Mouse (Mus musculus): Measurements from ENCODE around the gene Tomm34. TPM values are rescaled to one million over a fixed set of nuclear protein-coding genes. Genes with fewer than 3 reads are reported as not detected.

Gene Tomm34
- polyA plus RNA-seq (2012; rRNA removed), result 31.0 and 34.1 TPM in 2 replicates

DNA sequence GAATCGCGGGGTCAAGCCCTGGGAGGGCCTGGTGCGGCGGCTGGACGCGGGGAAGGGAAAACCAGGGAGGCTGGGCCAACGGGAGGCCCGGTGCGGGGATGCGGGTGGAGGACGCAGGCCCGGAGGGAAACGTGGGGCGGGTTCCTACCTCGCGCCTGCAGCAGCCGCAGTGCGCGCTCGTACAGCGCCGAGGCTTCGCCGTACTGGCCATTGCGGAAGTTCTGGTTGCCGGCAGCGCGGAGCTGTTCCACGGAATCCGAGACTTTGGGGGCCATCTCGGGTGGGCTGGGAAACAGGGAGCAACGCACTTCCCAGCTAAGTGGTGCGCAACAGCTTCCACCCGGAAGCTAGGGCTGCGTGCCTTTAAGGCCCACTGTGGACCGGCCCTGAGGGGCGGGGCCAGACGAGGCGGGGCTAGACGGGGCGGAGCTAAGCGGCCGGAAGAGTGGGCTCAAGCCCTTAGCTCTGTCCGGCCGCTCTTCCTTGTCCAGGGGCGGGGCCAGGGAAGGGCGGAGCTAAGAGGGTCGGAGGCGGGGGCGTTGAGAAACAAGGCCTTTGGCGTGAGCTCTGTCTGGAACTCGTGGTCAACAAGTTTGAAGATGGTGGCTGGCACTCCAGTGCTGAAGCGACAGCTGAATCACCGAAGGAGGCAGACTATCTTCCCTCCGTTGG is at the start of gene Tomm34:
Gene Tomm34, minus strand, starts transcription at position 405 of the 672 bp plus-strand sequence.
- Histone ChIP-seq H3K27ac (ENCODE audit: insufficient read depth, low read depth, low read length) (peak within 1 kb of the TSS; percentile 49; the same call in 1 of the 2 replicates), H3K27me3 (replicated peaks; ENCODE audit: control insufficient read depth, insufficient read depth, low read length) (no peaks in the 10 kb centered on the region), H3K36me3 (ENCODE audit: control insufficient read depth, insufficient read depth, low read length) (no peaks in the 10 kb centered on the region), H3K4me1 (ENCODE audit: control insufficient read depth, insufficient read depth, low read length) (no peaks in the 10 kb centered on the region; the same call in 1 of the 2 replicates), H3K4me3 (ENCODE audit: insufficient read depth, low read depth, low read length) (peak within 1 kb of the TSS; percentile 86)
- DNase-seq, result peak; percentile 98
- under 1% methylated on average over 55 of the region's 55 CpGs for WGBS
- TF ChIP-seq CTCF (conservative IDR thresholded peaks at IDR 0.05; ENCODE audit: insufficient read depth, insufficient read length, low read depth, low read length), result no peak
- TF ChIP-seq POLR2A (IDR thresholded peaks at IDR 0.05; ENCODE audit: low read depth, low read length), result peak; percentile 97

DNA sequence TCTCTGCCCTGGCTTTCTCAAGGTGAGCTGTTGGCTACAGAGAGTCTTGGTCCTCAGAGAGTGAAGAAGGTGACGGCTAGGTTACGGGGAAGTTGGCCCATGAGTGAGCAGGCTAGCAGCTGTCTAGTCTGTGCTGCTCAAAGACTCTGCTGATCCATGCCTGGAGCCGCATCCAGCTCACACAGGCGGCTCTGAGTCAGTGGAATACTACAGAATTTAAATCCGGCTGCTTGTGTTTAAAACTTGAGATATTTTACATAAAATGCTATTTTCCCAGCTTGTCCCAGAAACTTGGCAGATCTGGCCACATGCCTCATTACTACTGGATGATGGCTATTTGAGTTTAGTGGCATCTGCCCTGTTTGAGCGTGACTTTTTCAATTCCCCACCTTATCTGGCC is 48.5 kb upstream of the Tomm34 start:
- Histone ChIP-seq H3K4me3 (ENCODE audit: insufficient read depth, low read depth, low read length) (no peak overlapping the region), H3K36me3 (ENCODE audit: control insufficient read depth, insufficient read depth, low read length) (no peaks in the 10 kb centered on the region; the same call in 1 of the 2 replicates), H3K27me3 (replicated peaks; ENCODE audit: control insufficient read depth, insufficient read depth, low read length) (no peaks in the 10 kb centered on the region), H3K4me1 (ENCODE audit: control insufficient read depth, insufficient read depth, low read length) (no peaks in the 10 kb centered on the region), H3K27ac (ENCODE audit: insufficient read depth, low read depth, low read length) (no peak overlapping the region)
- 95% methylated on average over 6 of the region's 6 CpGs for WGBS
- TF ChIP-seq CTCF (conservative IDR thresholded peaks at IDR 0.05; ENCODE audit: insufficient read depth, insufficient read length, low read depth, low read length), result no peak
- no peak for TF ChIP-seq POLR2A (IDR thresholded peaks at IDR 0.05; ENCODE audit: low read depth, low read length)
- no peak for DNase-seq

- Histone ChIP-seq H3K36me3 (ENCODE audit: control insufficient read depth, insufficient read depth, low read length) (no peaks in the 10 kb centered on the region; the same call in 1 of the 2 replicates), H3K4me3 (ENCODE audit: insufficient read depth, low read depth, low read length) (no peak overlapping the region), H3K27ac (ENCODE audit: insufficient read depth, low read depth, low read length) (no peak overlapping the region), H3K27me3 (replicated peaks; ENCODE audit: control insufficient read depth, insufficient read depth, low read length) (no peaks in the 10 kb centered on the region), H3K4me1 (ENCODE audit: control insufficient read depth, insufficient read depth, low read length) (no peaks in the 10 kb centered on the region)
- DNase-seq, result no peak
- TF ChIP-seq POLR2A (IDR thresholded peaks at IDR 0.05; ENCODE audit: low read depth, low read length) (no peak), CTCF (conservative IDR thresholded peaks at IDR 0.05; ENCODE audit: insufficient read depth, insufficient read length, low read depth, low read length) (no peak)
- WGBS, result 89% methylated on average over 10 of the region's 10 CpGs
Observed at GRCm38 (mm10) chr2:164115531-164115930, 44.6 kb upstream of the Tomm34 start.

DNA sequence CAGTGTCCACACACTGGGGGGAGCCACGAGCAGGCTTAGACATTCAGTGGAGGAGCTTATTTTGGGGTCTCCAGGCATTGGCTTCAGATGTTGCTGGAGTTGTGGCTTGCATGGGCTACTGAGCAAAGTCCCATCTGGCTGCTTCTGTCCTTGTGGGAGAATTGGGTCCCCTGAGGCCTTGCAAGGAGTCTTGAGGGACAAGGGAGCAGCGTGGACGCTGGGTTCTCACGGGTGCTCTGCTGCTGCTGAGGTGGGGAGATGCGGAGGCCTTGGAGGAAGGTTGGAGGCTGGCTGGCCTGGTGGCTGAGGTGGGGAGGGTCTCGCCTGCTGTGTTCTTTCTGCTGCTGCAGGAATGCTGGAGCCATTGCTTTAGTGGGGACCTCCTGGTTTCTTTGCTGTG is 43.1 kb upstream of the Tomm34 start:
- no peak overlapping the region for H3K4me3 ChIP-seq (ENCODE audit: insufficient read depth, low read depth, low read length)
- no peaks in the 10 kb centered on the region; the same call in 1 of the 2 replicates for H3K36me3 ChIP-seq (ENCODE audit: control insufficient read depth, insufficient read depth, low read length)

DNA sequence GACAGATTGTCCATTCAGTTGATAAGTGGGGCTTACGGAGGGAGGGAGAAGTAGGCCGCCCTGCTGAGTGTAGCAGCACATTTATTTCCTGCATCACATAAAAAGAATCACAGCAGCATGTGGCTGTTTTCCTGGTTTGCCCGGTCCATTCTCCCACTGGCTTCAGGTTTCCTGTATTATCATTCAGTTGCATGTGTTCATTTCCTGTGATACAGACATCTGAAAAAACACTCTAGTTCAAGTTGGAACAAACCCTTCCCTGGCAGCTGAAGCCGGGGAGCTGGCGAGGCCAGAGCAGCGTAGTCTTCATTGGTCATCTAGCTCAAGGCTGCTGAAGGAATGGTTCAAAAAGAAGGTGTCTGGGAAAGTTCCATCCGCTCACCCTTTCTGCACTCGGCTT is 40.6 kb upstream of the Tomm34 start:
- WGBS, result 69% methylated on average over 8 of the region's 8 CpGs

More for the DNA sequence above, 43.1 kb upstream of the Tomm34 start:
- TF ChIP-seq POLR2A (IDR thresholded peaks at IDR 0.05; ENCODE audit: low read depth, low read length), result no peak
- no peak for TF ChIP-seq CTCF (conservative IDR thresholded peaks at IDR 0.05; ENCODE audit: insufficient read depth, insufficient read length, low read depth, low read length)
- 92% methylated on average over 6 of the region's 6 CpGs for WGBS
- no peak overlapping the region for H3K27ac ChIP-seq (ENCODE audit: insufficient read depth, low read depth, low read length)
- DNase-seq, result no peak
- H3K4me1 ChIP-seq (ENCODE audit: control insufficient read depth, insufficient read depth, low read length), result no peaks in the 10 kb centered on the region
- H3K27me3 ChIP-seq (replicated peaks; ENCODE audit: control insufficient read depth, insufficient read depth, low read length), result no peaks in the 10 kb centered on the region

DNA sequence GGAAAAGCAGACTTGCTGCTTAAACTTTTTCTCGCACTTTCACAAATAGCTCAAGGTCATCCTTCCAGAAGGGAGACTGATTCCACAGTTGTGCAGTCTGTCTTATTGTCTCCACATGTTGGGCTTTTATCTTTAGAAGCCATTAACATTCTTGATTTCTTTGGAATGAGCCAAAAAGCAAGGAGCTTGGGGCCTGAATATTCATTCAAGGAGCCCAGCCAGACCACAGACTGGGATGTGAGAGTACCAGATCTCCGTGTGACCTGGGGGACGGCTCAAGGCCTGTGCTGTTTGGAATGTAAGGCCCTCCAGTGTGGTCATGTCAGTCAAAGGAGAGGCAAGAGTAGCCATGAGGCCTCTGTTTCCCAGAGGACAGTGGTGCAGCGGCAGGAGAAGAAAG is 37.5 kb upstream of the Tomm34 start:
- no peak for DNase-seq
- no peaks in the 10 kb centered on the region for H3K4me1 ChIP-seq (ENCODE audit: control insufficient read depth, insufficient read depth, low read length)
- H3K36me3 ChIP-seq (ENCODE audit: control insufficient read depth, insufficient read depth, low read length), result peaks cover 2% of the 10 kb centered on the region; the same call in 1 of the 2 replicates
- no peak for TF ChIP-seq CTCF (conservative IDR thresholded peaks at IDR 0.05; ENCODE audit: insufficient read depth, insufficient read length, low read depth, low read length)
- TF ChIP-seq POLR2A (IDR thresholded peaks at IDR 0.05; ENCODE audit: low read depth, low read length), result no peak
- no peak overlapping the region for H3K4me3 ChIP-seq (ENCODE audit: insufficient read depth, low read depth, low read length)
- H3K27me3 ChIP-seq (replicated peaks; ENCODE audit: control insufficient read depth, insufficient read depth, low read length), result no peaks in the 10 kb centered on the region
- no peak overlapping the region for H3K27ac ChIP-seq (ENCODE audit: insufficient read depth, low read depth, low read length)
- 76% methylated on average over 4 of the region's 4 CpGs for WGBS

More for the DNA sequence above, 40.6 kb upstream of the Tomm34 start:
- H3K27me3 ChIP-seq (replicated peaks; ENCODE audit: control insufficient read depth, insufficient read depth, low read length), result no peaks in the 10 kb centered on the region
- H3K36me3 ChIP-seq (ENCODE audit: control insufficient read depth, insufficient read depth, low read length), result peaks cover 2% of the 10 kb centered on the region; the same call in 1 of the 2 replicates
- H3K4me1 ChIP-seq (ENCODE audit: control insufficient read depth, insufficient read depth, low read length), result no peaks in the 10 kb centered on the region
- H3K27ac ChIP-seq (ENCODE audit: insufficient read depth, low read depth, low read length), result no peak overlapping the region
- TF ChIP-seq CTCF (conservative IDR thresholded peaks at IDR 0.05; ENCODE audit: insufficient read depth, insufficient read length, low read depth, low read length), result no peak
- no peak for TF ChIP-seq POLR2A (IDR thresholded peaks at IDR 0.05; ENCODE audit: low read depth, low read length)
- peak; percentile 10 for DNase-seq
- no peak overlapping the region for H3K4me3 ChIP-seq (ENCODE audit: insufficient read depth, low read depth, low read length)

DNA sequence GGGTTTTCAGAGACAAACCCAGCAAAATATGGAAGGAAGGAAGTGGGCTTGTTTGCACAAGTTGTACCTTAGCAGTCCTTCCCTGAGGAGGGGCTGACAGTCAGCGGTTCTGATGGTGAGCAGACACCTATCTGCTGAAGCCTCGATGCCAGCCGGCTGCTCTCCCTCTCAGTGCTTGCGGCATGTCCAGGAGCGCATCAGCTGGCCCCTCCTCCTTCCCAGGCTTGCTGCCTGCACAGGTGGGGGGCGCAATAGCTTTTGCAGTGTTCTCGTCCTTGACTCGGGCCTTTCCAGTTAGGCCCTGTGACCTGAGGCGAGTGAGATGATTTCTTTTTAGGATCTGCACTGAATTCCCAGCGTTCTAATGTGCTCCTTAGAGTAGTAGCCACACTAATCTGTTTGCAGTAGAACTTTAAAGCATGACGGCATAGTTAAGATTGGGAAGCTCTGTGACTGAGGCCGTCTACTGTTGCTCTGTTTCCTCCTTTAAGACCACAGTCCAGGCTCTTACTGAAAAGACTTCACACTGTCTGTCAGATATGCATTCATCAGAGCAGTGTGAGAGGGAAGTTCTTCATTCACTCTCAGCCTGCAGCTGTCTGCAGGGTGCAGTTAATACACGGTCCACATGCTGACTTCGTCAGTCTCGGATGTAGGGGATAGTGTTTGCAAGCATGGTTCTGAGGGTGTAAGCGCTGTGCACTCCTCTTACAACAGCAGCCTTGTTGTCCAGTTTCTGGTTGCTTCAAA is 36.3 kb upstream of the Tomm34 start:
- 88% methylated on average over 16 of the region's 16 CpGs for WGBS
- H3K27me3 ChIP-seq (replicated peaks; ENCODE audit: control insufficient read depth, insufficient read depth, low read length), result no peaks in the 10 kb centered on the region
- TF ChIP-seq POLR2A (IDR thresholded peaks at IDR 0.05; ENCODE audit: low read depth, low read length) (no peak), CTCF (conservative IDR thresholded peaks at IDR 0.05; ENCODE audit: insufficient read depth, insufficient read length, low read depth, low read length) (no peak)
- H3K4me3 ChIP-seq (ENCODE audit: insufficient read depth, low read depth, low read length), result no peak overlapping the region
- peaks cover 2% of the 10 kb centered on the region; the same call in 1 of the 2 replicates for H3K36me3 ChIP-seq (ENCODE audit: control insufficient read depth, insufficient read depth, low read length)
- no peak for DNase-seq
- H3K4me1 ChIP-seq (ENCODE audit: control insufficient read depth, insufficient read depth, low read length), result no peaks in the 10 kb centered on the region
- no peak overlapping the region for H3K27ac ChIP-seq (ENCODE audit: insufficient read depth, low read depth, low read length)

All from kidney, adult 2 months (tissue).